Mouse (Mus musculus): ENCODE measurements around the gene Pus3.

DNA sequence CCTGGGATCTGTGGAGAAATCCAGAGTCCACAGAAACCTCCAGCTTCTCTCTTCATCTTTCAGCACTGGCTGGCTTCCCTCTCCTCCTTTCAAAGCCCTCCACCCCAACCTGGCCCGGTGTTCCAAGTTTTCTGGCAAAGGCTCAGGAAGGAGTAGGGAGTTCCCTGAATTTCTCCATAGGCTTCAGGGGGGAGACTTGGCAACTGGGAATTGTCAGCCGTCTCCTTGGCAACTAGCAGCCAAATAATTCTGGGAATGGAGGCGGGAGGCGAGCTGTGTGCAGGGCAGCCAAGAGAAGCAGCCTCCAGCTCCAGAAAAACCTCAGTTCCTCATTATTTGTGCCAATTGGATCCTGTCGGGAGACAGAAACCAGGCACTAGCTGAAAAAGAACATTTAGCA is 34.9 kb upstream of the Pus3 start:
- TF ChIP-seq CTCF (IDR thresholded peaks at IDR 0.05; ENCODE audit: low read depth, low read length) (no peak), POLR2A (IDR thresholded peaks at IDR 0.05; ENCODE audit: borderline replicate concordance, low read depth, low read length) (no peak)

Data from bone marrow macrophage, adult 2 months (primary cell).